Mouse (Mus musculus) intestine, postnatal 0 days (tissue): ENCODE measurements at regions not wholly inside any gene's neighbourhood (a gene's known extent, or its start where the extent isn't known, plus 50 kb on each side); places are given as distances from the start of the nearest gene placed in this dataset.

ENCODE experiments used
- ATAC-seq: fragments of 200-750 bp; cut with Nextera tagmentation; 2 replicates; pipeline ENCODE4 v1.8.0; 2017; ENCODE audit warnings: mild to moderate bottlenecking, moderate TSS enrichment, moderate library complexity
- H3K27ac ChIP-seq: fragments of 300-500 bp; sonication (generic); 2 replicates; pipeline ENCODE4 v1.5.1; 2014; ENCODE audit warnings: mild to moderate bottlenecking, low read depth, low read length, moderate library complexity
- H3K27me3 ChIP-seq: fragments of 300-500 bp; sonication (generic); replicated peaks from 2 replicates; pipeline ENCODE4 v1.6.1; 2014; ENCODE audit warnings: low read length, mixed read lengths; ENCODE audit not compliant: control insufficient read depth, insufficient read depth
- H3K36me3 ChIP-seq: fragments of 300-500 bp; sonication (generic); 2 replicates; pipeline ENCODE4 v1.6.1; 2014; ENCODE audit warnings: mild to moderate bottlenecking, moderate library complexity; ENCODE audit not compliant: control insufficient read depth, insufficient read depth
- H3K4me1 ChIP-seq: fragments of 300-500 bp; sonication (generic); replicated peaks from 2 replicates; pipeline ENCODE4 v1.6.1; 2014; ENCODE audit warnings: antibody characterized with exemption, low read length, mixed read lengths; ENCODE audit not compliant: control insufficient read depth, insufficient read depth
- H3K4me2 ChIP-seq: fragments of 300-500 bp; sonication (generic); replicated peaks from 2 replicates; pipeline ENCODE4 v1.6.1; 2014; ENCODE audit warnings: low read depth, mild to moderate bottlenecking, moderate library complexity
- H3K4me3 ChIP-seq: fragments of 300-500 bp; sonication (generic); 2 replicates; pipeline ENCODE4 v1.5.1; 2014; ENCODE audit warnings: low read depth, low read length
- H3K9ac ChIP-seq: fragments of 300-500 bp; sonication (generic); 2 replicates; pipeline ENCODE4 v1.6.1; 2014; ENCODE audit warnings: mild to moderate bottlenecking, low read depth, low read length
- H3K9me3 ChIP-seq: fragments of 300-500 bp; sonication (generic); 2 replicates; pipeline ENCODE4 v1.6.1; 2016; ENCODE audit warnings: mixed run types; ENCODE audit not compliant: control insufficient read depth
- CTCF ChIP-seq: sonication (generic); IDR thresholded peaks from 2 replicates; pipeline ENCODE4 v1.5.1; 2016; ENCODE audit warnings: low read depth, mild to moderate bottlenecking, control low read depth, antibody characterized with exemption, moderate library complexity
- WGBS: fragments of 180-500 bp; shearing (Covaris S2); extraction: QIAGEN DNeasy Blood & Tissue Kit; methylation state at CpG from one replicate; pipeline ENCODE4 v1.1.7; 2014; 5-methylcytosine and 5-hydroxymethylcytosine counted together

DNA sequence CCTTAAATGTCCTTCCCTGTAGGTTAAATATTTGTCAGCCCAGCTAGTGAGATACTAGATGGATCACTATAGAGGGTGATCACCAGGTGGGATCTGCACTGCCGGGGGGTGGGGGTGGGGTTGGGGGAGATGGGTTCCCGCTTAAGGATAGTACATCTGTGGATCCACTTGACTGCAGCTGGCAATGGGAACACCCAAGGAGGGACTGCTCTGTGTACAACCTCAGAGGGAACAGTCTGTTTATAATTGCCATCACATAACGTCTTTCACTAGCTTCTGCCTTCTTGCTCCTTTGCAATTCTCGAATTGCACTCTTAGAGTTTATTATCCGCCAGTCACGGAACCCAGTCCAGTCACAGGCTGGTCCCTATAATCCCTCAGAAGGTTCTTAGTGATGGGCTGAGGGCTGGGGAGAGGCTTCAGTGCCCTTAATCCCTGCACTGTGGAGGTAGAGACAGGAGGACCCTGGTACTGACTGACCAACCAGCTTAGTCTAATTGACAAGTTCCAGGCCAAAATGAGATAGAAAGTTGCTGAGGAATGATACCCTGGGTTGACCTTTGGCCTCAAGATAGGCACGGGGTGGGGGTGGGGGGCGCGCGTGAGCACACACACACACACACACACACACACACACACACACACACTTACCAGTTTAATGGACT lies 162.4 kb downstream of the Icos start:
- 40% methylated on average over 10 of the region's 10 CpGs for WGBS

DNA sequence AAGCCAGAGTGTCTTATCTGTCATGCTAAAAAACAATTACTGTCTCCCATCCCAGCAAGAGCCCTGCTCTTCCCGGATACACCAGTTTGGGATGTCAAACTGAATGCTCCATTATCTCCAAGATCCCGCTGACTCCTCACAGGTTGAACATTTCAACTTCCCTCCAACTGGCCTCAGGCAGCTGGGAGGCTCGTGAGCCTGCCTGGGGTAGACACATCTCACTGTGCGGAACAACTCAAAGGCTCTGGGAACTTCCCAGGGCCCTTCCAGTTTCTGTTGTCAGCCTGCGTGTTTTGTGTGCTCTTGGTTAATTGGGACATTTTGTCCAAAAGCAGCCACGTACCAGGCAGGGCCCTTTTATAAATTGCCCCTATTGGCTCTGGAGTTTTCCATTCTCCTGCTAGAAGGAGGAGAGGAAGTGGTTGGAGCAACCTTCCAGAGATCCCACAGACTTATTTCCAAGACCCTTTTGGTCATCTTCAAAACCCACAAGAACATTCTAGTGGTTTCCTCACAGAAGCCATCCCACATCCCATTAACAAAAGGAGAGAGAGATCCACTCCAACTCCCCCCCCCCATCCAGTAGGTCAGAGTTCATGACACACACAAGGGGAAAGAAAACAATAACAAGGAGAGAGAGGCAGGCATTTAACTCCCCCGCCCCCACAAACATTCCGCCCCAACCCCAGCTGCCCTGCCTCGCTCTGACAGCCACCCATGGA lies 163.3 kb downstream of the Icos start:
- WGBS: 54% methylated on average over 9 of the region's 9 CpGs
- no peak for ATAC-seq
- Histone ChIP-seq H3K4me2 (peak overlapping the region; percentile 6; the same call in 1 of the 2 replicates), H3K27me3 (no peaks in the 10 kb centered on the region), H3K4me1 (peaks cover 12% of the 10 kb centered on the region; the same call in 1 of the 2 replicates), H3K36me3 (no peaks in the 10 kb centered on the region), H3K9ac (no peak overlapping the region), H3K9me3 (no peaks in the 10 kb centered on the region), H3K4me3 (no peak overlapping the region), H3K27ac (0 out of 2 replicates have a peak overlapping the region, but pooled peaks have one; percentile 21)
- TF ChIP-seq CTCF: no peak

More for the DNA sequence above, 162.4 kb downstream of the Icos start:
- TF ChIP-seq CTCF: no peak
- Histone ChIP-seq H3K9ac (no peak overlapping the region), H3K4me2 (0 out of 2 replicates have a peak overlapping the region, but pooled peaks have one; percentile 6), H3K4me3 (no peak overlapping the region), H3K36me3 (no peaks in the 10 kb centered on the region), H3K27me3 (no peaks in the 10 kb centered on the region), H3K4me1 (peaks cover 6% of the 10 kb centered on the region; the same call in 1 of the 2 replicates), H3K9me3 (no peaks in the 10 kb centered on the region), H3K27ac (peak overlapping the region; percentile 21)
- no peak for ATAC-seq

- Histone ChIP-seq H3K4me2 (no peak overlapping the region), H3K36me3 (no peaks in the 10 kb centered on the region), H3K9ac (no peak overlapping the region), H3K27ac (0 out of 2 replicates have a peak overlapping the region, but pooled peaks have one; percentile 15), H3K4me1 (peaks cover 12% of the 10 kb centered on the region; the same call in 1 of the 2 replicates), H3K4me3 (no peak overlapping the region), H3K27me3 (no peaks in the 10 kb centered on the region), H3K9me3 (no peaks in the 10 kb centered on the region)
- ATAC-seq: no peak
- TF ChIP-seq CTCF: no peak
- 65% methylated on average over 2 of the region's 2 CpGs for WGBS
Observed at GRCm38 (mm10) chr1:61141592-61141930, 163.8 kb downstream of the Icos start.

- Histone ChIP-seq H3K27ac (no peak overlapping the region), H3K4me1 (peaks cover 12% of the 10 kb centered on the region; the same call in 1 of the 2 replicates), H3K27me3 (no peaks in the 10 kb centered on the region), H3K9me3 (no peaks in the 10 kb centered on the region), H3K9ac (no peak overlapping the region), H3K36me3 (no peaks in the 10 kb centered on the region), H3K4me3 (no peak overlapping the region), H3K4me2 (no peak overlapping the region)
- WGBS: 64% methylated on average over 9 of the region's 9 CpGs
- TF ChIP-seq CTCF: no peak
- ATAC-seq: no peak
Observed at GRCm38 (mm10) chr1:61141952-61142351, 164.2 kb downstream of the Icos start.

GRCm38 (mm10) chr1:61143030-61143753 lies 165.5 kb downstream of the Icos start:
- ATAC-seq: no peak
- Histone ChIP-seq H3K9ac (no peak overlapping the region), H3K36me3 (no peaks in the 10 kb centered on the region), H3K27ac (no peak overlapping the region; the same call in 1 of the 2 replicates), H3K4me3 (no peak overlapping the region), H3K27me3 (no peaks in the 10 kb centered on the region), H3K4me2 (no peak overlapping the region), H3K9me3 (no peaks in the 10 kb centered on the region), H3K4me1 (peaks cover 12% of the 10 kb centered on the region; the same call in 1 of the 2 replicates)
- WGBS: 51% methylated on average over 14 of the region's 14 CpGs
- TF ChIP-seq CTCF: no peak

- H3K27me3 ChIP-seq: no peaks in the 10 kb centered on the region
Observed at GRCm38 (mm10) chr1:61143754-61144066, 166.0 kb downstream of the Icos start.

More at GRCm38 (mm10) chr1:61143754-61144066, 166.0 kb downstream of the Icos start:
- H3K36me3 ChIP-seq: no peaks in the 10 kb centered on the region
- H3K4me1 ChIP-seq: peaks cover 12% of the 10 kb centered on the region; the same call in 1 of the 2 replicates
- H3K9ac ChIP-seq: no peak overlapping the region
- 74% methylated on average over 8 of the region's 8 CpGs for WGBS
- no peak for ATAC-seq
- no peak overlapping the region for H3K27ac ChIP-seq
- H3K4me3 ChIP-seq: no peak overlapping the region
- TF ChIP-seq CTCF: no peak
- H3K9me3 ChIP-seq: no peaks in the 10 kb centered on the region
- no peak overlapping the region for H3K4me2 ChIP-seq
